Mouse (Mus musculus) embryo, embryonic 11.5 days (tissue): ENCODE data around the gene Slc7a6os.
"Not testable (repeated sequence)": the region's sequence is repeated elsewhere in the genome, so short reads cannot be mapped to it uniquely, and the experiment has no call there.

Source experiments
- DNase-seq: peaks from one replicate; pipeline ENCODE4 v3.0.0-alpha.2; 2012; ENCODE audit warnings: low read depth, low spot score

The Slc7a6os gene

DNA sequence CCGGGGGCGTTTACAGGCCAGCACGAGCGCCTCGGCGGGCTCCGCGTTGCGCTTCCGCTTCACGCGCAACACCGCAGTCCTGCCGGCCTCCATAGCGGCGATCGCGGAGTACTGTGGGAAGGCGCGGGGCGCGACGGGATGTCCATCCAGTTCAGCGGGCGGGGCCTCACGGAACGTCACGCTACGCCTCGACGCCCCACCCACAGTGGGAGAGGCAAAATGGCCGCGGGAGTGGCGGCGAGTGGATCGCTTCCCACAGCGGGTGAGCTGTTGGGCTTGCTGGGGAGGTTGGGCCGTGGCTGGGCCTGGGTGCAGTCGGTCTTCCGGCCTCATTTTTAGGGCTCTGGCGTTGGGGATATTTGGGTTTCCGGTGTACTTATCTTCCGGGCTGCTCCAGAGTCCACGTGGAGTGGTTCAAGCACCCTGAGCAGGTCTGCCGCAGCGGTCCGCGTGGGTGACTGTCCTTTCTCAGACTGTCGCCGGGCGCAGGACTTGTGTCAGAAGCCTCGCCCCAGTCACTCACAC lies at the start of gene Slc7a6os, which contains the start of gene Prmt7:
Slc7a6os (minus strand) TSS at position 115 of the 525 bp plus-strand sequence.
Prmt7 (plus strand) TSS at position 116 of the 525 bp plus-strand sequence.
- DNase-seq: peak; percentile 92

DNA sequence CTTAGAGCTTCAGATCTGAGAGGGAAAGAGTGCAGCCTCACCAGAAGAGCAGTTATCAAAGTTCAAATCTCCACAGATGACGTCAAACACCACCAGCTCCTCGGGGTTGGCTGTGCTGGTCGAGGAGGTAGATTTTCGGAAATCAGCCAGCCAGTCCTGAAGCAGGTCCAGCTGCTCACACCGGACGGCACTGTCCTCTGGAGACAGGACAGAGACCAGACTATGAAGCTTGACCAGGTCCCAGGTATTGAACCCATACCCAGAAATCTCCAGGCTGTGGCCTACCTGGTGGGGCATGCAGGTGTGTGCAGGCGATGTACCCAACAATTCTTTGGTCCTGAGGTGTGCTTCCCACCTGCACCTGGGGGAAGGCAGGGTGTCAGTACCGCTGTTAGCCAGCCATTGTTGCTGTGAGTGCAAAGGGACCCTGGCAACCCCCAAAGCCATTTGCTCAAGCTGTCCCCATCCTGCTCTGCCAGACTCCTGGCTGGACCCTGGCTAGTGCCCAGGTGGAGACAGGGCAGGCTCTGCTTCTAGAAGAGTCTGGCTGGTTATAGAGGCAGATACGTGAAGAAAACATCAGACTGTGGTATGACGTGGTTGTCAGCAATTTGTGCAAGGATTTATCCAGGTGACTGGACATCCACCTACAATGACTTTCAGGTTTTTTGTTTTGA lies 49.0 kb upstream of the Slc7a6os start:
- no peak for DNase-seq

DNA sequence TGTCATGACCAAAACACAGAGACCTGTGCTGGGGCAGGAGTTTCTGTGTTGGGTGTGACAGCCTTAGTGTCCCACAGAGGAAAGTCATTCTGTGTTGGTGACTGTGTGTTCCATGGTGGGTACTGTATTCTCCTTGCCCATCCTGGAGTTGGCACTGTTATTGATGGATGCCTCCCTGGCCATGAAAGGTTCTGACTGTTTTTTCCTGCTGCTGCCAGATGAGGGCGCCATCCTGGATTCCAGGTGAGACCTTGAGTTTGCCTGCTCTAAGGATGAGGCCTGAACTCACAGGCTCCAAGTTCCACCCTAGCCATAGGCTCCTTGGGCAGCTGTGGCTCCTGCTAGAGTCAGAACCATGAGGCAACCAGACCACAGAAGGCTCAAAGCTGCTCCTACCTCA lies 47.4 kb upstream of the Slc7a6os start:
- DNase-seq: no peak

DNA sequence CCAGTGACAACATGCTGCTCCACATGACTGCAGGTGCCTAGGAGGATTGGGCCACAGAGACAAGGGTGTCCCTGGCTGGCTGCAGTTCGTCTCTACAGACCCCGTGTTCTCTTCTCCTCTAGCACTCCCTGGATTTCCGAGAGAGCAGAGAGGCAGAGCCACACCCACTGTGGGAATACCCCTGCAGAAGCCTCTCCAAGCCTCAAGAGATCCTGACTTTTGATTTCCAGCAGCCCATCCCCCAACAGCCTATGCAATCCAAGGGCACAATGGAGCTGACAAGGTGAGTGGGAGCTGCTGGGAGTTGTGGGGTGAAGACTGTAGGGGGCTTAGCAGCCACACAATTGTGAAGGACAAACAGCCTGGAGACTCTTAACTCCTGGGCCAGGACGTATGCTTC lies 39.5 kb upstream of the Slc7a6os start:
- no peak for DNase-seq

DNA sequence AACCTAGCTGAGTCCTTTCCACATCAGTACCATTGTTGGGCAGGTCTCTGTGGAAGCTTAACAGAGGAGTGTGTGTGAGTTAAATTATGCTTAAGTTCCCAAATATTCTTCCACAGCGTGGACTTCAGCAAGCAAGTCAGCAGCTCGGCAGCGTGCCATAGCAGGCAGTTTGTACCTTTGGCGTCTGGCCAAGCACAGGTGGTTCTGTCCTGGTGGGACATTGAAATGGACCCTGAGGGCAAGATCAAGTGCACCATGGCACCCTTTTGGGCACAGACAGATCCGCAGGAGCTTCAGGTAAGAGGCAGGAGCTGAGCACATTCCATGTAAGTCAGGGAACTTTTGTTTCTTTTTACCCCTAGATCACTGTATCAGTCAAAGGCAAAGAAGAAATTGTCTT lies 26.4 kb upstream of the Slc7a6os start:
- DNase-seq: no peak

DNA sequence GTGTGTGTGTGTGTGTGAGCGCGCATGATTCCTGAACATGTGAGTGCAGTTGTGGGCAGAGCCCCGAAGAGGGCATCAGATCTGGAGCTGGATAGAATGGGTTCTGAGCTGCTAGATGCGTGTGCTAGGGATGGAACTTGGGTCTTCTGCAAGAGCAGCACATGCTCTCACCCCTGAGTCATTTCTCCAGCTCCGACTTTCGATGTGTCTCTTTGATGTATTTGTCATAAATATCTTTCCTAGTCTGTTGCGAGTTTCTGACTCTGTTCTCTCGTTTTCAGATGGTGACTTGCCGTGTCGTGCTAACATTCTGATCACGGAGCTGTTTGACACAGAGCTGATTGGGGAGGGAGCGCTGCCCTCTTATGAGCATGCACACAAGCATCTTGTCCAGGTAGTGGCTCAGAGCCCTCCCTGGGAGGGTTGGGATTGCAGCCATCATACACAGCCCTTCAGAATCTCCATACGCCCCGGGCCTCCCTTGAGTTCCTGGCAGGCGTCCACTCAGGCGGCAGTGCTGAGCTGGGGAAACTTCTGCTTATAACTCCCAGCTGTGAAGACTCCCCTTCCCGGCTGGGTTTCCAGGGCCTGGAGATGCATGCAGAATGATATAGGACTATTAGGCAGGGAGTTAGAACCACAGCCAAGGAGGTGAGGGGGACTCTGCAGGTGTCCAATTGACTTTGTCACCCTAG lies 24.0 kb upstream of the Slc7a6os start:
- no peak for DNase-seq

DNA sequence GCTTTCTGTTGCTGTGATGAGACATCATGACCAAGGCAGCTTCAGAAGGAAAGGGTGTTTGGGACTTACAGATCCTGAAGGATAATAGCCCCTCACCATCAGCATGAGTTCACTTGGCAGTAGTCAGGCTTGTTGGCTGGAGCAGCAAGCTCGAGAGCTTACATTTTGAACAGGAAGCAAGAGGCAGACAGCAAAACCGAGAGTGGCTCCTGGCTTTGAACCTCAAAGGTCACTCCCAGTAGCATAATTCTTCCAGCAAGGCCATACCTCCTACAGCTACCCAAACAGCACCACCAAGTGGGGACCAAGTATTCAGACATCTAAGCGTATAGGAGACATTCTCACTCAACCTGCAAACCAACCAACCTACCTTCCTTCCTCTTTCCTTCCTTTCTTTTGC lies 22.0 kb upstream of the Slc7a6os start:
- DNase-seq: no peak

DNA sequence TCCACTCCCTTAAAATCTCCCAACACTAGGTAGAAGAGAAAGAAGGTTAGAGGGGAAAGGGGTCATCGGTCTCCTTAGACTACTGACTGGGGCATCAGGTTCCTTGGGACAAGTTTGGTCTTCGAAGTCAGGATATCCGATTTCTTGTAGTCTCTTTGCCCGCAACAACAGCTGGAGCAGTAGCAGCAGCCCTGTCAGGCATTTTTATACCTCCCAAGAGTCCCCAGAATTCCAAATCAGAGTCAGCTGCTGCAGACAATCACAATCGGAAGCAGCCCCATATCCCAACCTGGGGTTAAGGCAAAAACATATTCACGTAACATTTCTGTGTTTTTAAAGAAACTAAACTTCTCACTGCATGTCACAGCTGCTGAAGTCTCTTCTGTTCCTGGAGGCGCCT lies 20.8 kb upstream of the Slc7a6os start:
- no peak for DNase-seq

DNA sequence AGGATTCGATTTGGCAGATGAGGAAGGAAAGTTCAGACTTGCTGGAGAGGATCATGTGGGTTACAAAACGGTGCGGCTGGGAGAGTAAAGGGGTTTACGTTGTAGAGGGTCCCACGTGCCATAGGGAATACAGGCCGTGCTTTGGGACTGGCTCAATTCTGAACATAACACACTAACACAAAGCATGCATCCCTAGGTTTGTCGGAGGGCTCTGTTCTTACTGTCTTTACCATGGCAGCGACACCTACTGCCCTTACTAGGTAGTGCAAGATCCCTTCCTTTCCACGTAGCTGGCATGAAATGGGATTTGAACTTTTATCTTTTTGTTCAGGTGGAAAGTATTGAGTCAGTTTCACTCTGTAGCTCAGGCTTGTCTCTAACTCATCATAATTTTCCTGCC lies 15.9 kb upstream of the Slc7a6os start:
- peak; percentile 41 for DNase-seq

DNA sequence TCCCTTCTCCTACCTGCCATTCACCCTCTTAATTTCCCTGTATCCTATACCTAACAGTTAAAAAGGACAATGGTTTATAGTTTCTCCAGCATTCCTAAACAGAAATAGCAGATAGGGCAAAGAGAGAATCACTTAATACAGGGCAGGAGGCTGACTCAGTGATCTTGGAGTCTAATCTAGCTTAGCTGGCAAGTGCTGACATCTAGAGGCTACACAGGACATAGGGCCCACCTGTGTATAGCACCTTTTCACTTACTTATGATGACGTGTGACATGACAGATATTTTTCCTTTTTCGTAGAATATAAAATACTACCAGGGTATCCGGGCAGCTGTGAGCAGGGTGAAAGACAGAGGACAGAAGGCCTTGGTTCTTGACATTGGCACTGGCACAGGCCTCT lies 8.9 kb upstream of the Slc7a6os start:
- DNase-seq: no peak

DNA sequence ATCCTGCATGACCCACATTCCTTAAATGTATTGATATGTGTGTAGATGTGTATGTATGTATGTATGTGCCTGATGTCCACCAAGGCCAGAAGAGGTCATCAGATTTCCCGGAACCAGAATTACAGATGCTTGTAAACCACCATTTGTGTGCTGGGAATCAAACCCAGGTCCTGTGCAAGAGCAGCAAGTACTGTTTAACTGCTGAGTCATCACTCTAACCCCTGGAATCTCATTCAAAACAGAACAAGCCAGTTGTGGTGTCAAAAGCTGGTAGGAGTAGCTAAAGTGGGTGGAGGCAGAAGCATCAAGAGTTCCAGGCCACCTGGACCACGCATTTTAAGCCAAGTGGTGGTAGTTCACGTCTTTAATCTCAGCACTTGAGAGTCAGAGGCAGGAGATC lies 3.2 kb upstream of the Slc7a6os start:
- DNase-seq: no peak

DNA sequence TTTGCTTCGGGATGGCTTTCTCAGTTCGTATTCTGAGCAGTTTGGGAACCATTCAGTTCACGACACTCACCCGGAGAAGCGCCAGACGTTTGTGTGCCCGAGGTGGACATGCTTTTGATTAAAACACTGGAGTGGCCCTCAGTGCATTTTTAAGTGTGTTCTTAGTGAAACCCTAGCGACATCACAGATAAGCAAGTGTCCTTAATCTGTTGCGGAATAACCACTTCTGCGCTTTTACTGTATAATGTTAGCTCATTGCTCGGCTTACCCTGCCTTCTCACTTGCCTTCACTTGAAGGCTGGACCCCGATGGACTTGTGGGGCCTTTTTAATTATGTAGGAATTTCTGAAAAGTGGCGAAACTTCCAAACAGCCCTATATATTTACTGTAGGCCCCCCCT lies 686 bp upstream of the Slc7a6os start:
- no peak for DNase-seq

DNA sequence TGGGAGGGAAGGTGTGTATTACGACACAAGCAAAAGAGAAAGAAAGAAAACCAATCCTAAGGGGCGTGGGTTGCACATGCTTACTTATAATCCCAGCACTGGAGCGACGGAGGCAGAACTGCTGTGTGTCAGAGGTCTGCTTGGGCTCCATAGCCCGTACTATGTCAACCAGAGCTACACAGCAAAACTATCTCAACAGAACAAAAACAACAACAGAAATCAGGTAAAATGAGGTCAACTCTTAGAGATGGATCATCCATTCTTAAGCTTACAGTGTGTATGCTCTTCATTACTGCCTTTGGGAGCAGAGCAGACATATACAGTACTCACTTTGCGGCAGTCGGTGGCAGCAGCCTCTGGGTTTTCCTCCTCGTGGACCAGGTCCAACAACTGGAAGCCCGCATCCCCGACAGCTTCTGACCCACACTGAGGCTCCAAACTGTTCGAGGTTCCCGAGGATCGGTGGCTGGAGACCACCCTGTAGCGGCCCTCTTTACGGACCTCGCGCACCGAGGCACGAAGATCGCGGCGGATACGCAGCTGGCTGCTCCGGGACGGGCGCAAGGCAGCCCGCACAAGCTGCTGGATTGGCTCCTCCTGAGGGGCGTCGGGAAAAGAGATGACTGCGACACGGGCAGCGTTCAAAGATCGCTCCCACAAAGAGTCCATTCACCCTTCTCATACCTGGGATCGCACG lies 552 bp downstream of the Slc7a6os start:
- DNase-seq: no peak

DNA sequence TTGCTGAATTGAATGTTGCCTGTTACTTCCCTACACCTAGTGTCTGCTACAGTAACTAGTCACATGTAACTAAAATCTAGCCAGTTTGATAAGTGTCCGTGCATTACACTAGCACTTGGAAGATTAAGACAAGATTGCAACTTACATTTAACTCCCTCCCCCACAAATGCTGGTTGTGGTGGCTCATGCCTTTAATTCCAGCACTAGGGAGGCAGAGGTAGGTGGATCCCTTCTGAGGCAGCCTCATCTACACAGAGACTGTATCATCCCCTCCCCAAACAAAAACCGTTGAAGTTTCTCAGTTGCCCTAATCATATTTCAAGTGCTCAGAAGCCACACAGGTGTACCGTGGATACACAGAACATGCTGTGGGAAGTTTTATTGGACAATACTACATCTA lies 11.1 kb downstream of the Slc7a6os start:
- DNase-seq: not testable (repeated sequence)

DNA sequence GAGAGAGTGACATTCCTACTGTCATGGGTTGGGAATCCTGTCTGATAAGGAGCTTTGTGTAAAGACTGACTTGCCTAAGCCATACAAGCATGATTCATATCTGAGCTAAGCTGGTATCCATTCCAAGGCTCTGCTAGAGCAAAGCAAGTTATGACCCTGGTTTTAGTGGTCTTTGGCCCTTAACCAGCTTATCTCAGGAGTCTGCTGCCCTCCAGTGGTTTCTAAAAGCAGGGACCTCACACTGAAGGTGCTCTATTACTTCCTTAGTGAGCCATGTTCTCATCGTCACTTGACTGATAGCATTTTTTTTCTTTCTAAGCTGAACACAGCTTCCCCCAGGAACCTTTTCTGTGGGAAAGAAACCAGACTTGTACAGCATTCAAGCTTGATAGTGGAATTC lies 12.0 kb downstream of the Slc7a6os start:
- DNase-seq: peak; percentile 24

DNA sequence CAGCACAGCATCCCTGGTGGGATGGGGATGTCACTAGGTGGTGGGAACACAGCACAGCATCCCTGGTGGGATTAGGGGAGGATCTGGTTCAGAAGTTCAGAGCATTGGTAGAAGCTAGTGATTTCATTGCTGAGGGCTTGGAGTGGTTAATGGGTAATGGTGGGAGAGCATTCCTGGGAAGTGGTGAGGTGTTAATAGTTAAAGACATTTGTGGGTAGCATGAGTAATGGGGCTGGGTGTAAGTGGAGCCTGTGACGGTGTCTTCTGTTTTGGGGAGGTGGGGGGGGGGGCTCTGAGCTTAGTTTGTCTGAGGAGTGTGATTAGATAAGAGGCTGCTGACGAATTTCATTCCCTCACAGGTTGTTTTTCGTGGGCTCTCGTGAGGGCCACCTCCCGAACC lies 16.7 kb downstream of the Slc7a6os start:
- no peak for DNase-seq

DNA sequence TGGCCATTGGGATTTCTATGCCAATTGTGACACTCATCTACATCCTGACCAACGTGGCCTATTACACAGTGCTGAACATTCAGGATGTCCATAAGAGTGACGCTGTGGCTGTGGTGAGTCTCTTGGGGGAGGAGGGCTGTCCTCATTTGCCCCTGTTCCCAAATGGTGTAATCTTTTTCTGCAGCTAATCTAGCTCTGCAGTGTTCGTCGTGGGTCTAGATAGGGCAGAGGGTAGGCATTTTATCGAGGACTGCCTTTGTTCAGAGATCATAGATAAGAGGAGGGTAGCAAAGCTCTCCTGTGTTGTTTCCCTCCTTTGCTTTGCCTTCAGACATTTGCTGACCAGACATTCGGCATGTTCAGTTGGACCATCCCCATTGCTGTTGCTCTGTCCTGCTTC lies 17.6 kb downstream of the Slc7a6os start:
- DNase-seq: no peak

DNA sequence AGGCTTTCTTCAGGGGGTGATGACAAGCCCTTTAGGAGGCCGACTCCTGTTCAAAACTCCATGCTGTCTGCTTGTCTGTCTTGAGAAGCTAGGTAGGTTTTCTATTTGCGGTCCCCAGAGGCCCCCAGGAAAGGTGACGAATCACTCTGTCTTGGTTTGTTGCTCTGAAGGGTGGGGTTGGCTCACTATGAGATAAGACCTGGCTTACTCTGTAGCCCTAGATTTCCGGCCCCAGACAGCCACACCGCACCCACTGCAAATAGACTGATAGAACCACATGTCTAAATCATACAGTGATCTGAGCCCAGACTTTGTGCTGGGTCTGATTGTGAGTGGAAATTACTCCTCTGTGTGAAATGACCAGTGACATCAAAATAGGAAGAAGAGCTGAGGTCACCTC lies 19.1 kb downstream of the Slc7a6os start:
- DNase-seq: no peak

DNA sequence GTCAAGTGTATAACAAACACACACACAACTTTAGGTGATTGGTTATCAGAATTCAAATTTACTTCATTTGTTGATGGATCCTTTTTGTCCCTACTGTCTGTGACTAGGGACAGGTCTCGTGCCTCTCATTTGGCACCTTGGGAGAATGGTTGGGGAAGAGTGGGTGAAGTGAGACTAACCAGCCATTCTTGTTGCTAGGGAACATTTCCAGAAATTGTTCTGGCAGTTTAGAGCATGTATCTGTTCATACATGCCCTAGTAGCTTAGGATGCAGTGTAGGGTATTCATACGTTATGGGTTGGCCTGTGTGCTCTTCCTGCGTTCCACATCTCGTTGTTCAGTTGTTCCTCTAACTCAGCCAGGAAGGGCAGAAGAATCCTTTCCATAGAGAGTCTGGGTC lies 21.6 kb downstream of the Slc7a6os start:
- no peak for DNase-seq

DNA sequence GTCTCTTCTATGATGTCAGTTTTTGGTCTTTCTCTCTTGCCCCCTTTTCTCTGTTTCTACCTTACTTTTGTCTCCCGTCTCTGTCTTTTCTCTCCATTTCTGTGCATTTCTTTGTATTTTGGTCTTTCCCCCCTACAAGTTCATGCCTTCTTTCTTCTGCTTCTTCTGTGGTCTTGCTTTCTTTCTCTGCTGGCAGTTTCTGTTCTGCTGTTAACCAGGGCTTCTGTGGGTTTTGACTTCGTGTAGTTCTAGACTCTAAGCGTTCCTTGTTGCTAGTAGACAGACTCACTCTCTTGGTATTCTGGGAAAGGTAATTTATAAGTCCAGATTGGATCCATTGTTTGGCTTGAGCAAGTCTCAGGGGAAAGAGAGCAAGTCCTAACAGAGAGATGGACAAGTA lies 24.3 kb downstream of the Slc7a6os start:
- DNase-seq: no peak

DNA sequence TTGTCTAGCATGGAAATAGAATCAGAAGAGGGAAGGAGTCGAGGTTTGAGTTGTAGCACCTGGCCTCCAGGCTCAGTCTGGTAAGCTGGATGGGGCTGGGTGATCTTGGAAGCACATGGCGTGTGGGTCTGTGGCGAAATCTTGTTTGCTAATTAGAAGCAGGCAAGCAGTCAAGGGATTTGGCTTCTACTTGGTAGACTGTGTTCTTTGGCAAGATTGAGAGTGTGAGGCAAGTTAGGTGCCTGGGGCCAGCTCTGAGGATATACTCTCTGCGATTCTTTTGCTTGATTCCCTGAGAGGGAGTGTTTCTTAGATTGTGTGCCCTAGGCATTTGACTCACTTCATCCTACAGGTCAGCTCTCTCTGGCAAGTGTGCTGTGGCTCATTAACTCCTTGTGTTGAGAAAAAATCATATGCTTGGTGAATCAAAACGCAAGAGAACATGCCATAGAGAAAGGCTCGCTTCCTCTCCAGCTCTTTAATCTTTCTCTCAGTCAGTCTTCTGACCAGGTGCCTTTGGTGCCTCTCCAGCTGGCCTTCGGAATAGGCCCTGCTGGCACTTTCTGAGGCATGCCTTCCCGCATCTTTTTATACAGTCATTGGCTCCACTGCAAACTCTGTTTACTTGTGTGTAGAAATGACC lies 25.0 kb downstream of the Slc7a6os start:
- no peak for DNase-seq

DNA sequence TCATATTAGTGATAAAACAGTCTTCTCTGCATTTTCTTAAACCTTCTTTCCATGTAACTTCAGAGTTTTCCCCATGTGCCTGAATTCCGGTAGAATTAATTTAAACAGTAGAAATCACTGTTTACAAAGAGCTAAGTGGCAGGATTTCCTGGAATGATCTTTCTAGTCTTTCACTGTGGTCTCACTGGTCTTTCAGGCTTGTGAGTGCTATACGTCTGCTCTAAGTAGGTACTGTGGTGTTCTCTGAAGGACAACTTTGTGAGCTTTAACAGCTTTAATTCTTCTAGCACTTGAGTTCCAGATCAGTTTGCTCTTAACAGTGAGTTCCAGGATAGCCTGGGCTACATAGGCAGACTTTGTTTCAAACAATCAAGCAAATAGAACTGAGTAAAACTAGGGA lies 32.3 kb downstream of the Slc7a6os start:
- no peak for DNase-seq
